Mouse (Mus musculus): ENCODE measurements around the gene Apba3. TPM values are rescaled to one million over a fixed set of nuclear protein-coding genes. Genes with fewer than 3 reads are reported as not detected.

Gene Apba3
- total and polyA plus RNA-seq, 3 experiments, result 111 to 151 (median 123) TPM

DNA sequence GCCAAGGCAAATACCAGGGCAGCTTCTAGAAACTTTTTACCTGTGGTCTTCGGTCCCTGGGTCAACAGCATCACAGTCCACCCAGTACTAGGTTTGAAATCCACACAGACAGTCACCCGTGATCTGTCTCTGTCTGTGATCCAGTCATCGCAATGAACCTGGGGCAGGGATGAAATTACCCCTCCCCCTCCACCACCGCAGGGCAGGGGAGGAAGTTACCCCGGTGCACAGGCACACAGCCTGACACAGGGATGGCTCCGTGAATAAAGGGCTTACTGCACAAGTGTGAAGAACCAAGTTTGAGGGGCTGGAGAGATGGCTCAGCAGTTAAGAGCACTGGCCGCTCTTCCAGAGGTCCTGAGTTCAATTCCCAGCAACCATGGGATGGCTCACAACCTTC lies 37.0 kb downstream of the Apba3 start:
- Histone ChIP-seq H3K9ac (ENCODE audit: low read depth, low read length) (no peak overlapping the region), H3K79me2 (replicated peaks; ENCODE audit: control insufficient read depth, insufficient read depth, low read length) (peaks cover 5% of the 10 kb centered on the region), H3K27me3 (ENCODE audit: control insufficient read depth, insufficient read depth, low read length) (no peaks in the 10 kb centered on the region), H3K27ac (peak overlapping the region; percentile 60), H3K4me1 (ENCODE audit: control insufficient read depth, insufficient read depth, low read length) (peaks cover 42% of the 10 kb centered on the region), H3K4me3 (no peak overlapping the region), H3K36me3 (ENCODE audit: control insufficient read depth, insufficient read depth, low read length) (no peaks in the 10 kb centered on the region)
- WGBS, result 60% methylated on average over 7 of the region's 7 CpGs
- intact Hi-C loops (cut with DNase I), result no loop called here
- DNase-seq, result no peak
- TF ChIP-seq EP300 (IDR thresholded peaks at IDR 0.05; ENCODE audit: insufficient read depth, low read depth, low read length) (no peak), POLR2A (IDR thresholded peaks at IDR 0.05; ENCODE audit: insufficient read depth, low read depth, low read length) (no peak), CTCF (IDR thresholded peaks at IDR 0.05) (no peak)

DNA sequence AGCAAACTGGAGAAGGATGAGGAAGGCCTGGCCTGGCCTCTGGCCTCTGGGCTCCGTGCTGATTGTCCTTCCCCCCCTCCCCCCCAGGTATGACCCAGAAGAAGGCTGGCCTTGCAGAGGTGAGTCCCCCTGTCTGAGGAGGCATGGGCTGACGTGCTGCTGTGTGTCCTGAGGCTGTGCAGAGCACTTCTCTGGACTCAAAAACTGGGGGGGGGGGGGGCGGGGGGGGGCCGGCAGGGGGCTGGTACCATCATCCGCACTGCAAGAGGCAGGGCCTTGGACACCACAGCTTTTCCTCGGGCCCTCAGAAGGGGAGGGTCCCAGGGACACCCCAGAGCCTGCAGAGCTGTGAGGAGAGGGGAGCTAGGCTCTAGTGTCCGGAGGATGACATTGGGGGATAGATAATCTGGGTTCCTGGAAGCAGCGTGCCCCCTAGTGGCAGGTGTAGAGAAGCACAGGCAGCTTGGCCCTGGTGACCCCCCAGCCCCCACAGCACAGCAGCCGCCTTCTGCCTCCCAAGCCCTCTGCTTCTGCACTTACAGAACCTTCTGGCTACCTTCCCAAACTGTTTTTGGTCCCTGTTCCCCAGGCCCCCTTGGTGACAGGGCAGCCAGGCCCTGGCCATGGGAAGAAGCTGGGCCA lies 38.0 kb downstream of the Apba3 start:
- H3K79me2 ChIP-seq (replicated peaks; ENCODE audit: control insufficient read depth, insufficient read depth, low read length), result peaks cover 5% of the 10 kb centered on the region
- no peak overlapping the region for H3K27ac ChIP-seq
- no peak overlapping the region for H3K4me3 ChIP-seq
- no peaks in the 10 kb centered on the region for H3K27me3 ChIP-seq (ENCODE audit: control insufficient read depth, insufficient read depth, low read length)
- H3K9ac ChIP-seq (ENCODE audit: low read depth, low read length), result no peak overlapping the region
- peaks cover 33% of the 10 kb centered on the region for H3K4me1 ChIP-seq (ENCODE audit: control insufficient read depth, insufficient read depth, low read length)
- intact Hi-C loops (cut with DNase I), result loop anchor here (1.0 kb wide), 1 partner anchor 15 kb away; no protein-coding TSS in a partner anchor
- H3K36me3 ChIP-seq (ENCODE audit: control insufficient read depth, insufficient read depth, low read length), result no peaks in the 10 kb centered on the region
- peak; percentile 78; the same call in 1 of the 2 replicates for TF ChIP-seq EP300 (IDR thresholded peaks at IDR 0.05; ENCODE audit: insufficient read depth, low read depth, low read length)
- no peak for TF ChIP-seq POLR2A (IDR thresholded peaks at IDR 0.05; ENCODE audit: insufficient read depth, low read depth, low read length)
- TF ChIP-seq CTCF (IDR thresholded peaks at IDR 0.05), result peak; percentile 89
- WGBS, result 19% methylated on average over 9 of the region's 9 CpGs
- peak in 1 of 2 experiments; percentile 70 for DNase-seq

DNA sequence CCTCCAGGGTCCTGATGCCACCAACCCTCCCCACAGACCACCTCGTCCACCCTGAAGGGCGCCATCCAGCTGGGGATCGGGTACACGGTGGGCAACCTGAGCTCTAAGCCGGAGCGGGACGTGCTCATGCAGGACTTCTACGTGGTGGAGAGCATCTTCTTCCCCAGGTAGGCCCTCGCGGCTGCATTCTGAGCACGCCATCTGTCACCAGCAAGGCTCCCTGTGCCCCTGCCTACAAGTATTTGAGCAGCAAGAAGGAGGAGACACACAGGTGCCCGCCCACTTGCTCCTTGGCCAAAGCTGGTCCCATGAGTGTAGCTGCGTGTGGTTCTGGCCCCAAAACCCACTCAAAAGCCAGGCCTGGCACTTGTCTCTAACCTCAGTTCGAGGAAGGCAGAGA lies 38.9 kb downstream of the Apba3 start:
- H3K27ac ChIP-seq, result no peak overlapping the region
- H3K9ac ChIP-seq (ENCODE audit: low read depth, low read length), result no peak overlapping the region
- H3K79me2 ChIP-seq (replicated peaks; ENCODE audit: control insufficient read depth, insufficient read depth, low read length), result peaks cover 3% of the 10 kb centered on the region
- TF ChIP-seq EP300 (IDR thresholded peaks at IDR 0.05; ENCODE audit: insufficient read depth, low read depth, low read length) (no peak), CTCF (IDR thresholded peaks at IDR 0.05) (no peak), POLR2A (IDR thresholded peaks at IDR 0.05; ENCODE audit: insufficient read depth, low read depth, low read length) (no peak)
- H3K4me3 ChIP-seq, result no peak overlapping the region
- WGBS, result 92% methylated on average over 14 of the region's 14 CpGs
- no peak for DNase-seq
- H3K4me1 ChIP-seq (ENCODE audit: control insufficient read depth, insufficient read depth, low read length), result peaks cover 24% of the 10 kb centered on the region
- intact Hi-C loops (cut with DNase I), result loop anchor here (1.0 kb wide), 1 partner anchor 16 kb away; no protein-coding TSS in a partner anchor
- H3K36me3 ChIP-seq (ENCODE audit: control insufficient read depth, insufficient read depth, low read length), result no peaks in the 10 kb centered on the region
- H3K27me3 ChIP-seq (ENCODE audit: control insufficient read depth, insufficient read depth, low read length), result no peaks in the 10 kb centered on the region

DNA sequence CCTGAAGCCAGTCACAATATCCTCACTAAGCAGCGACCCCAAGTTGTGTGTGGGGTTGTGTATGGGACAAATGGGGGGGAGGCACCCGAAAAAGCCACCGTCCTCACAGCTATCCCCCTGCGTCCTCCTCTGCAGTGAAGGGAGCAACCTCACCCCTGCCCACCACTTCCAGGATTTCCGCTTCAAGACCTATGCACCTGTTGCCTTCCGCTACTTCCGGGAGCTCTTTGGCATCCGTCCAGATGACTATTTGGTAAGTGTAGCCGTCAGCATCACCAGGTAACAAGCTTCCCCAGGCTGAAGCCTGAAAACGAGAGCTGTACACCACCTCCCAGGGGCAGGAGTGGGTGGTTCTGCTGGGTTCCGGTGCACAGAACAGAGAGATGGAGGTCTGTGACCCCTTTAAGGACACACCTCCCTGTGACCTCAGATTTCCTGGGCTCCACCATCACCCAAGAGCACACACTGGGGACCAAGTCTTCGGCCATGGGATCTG lies 39.5 kb downstream of the Apba3 start:
- Histone ChIP-seq H3K4me1 (ENCODE audit: control insufficient read depth, insufficient read depth, low read length) (peaks cover 23% of the 10 kb centered on the region), H3K9ac (ENCODE audit: low read depth, low read length) (no peak overlapping the region), H3K79me2 (replicated peaks; ENCODE audit: control insufficient read depth, insufficient read depth, low read length) (peaks cover 2% of the 10 kb centered on the region), H3K36me3 (ENCODE audit: control insufficient read depth, insufficient read depth, low read length) (no peaks in the 10 kb centered on the region), H3K27me3 (ENCODE audit: control insufficient read depth, insufficient read depth, low read length) (no peaks in the 10 kb centered on the region), H3K4me3 (no peak overlapping the region), H3K27ac (no peak overlapping the region)
- 85% methylated on average over 12 of the region's 12 CpGs for WGBS
- no peak for DNase-seq
- intact Hi-C loops (cut with DNase I), result no loop called here
- TF ChIP-seq CTCF (IDR thresholded peaks at IDR 0.05) (no peak), EP300 (IDR thresholded peaks at IDR 0.05; ENCODE audit: insufficient read depth, low read depth, low read length) (no peak), POLR2A (IDR thresholded peaks at IDR 0.05; ENCODE audit: insufficient read depth, low read depth, low read length) (no peak)

DNA sequence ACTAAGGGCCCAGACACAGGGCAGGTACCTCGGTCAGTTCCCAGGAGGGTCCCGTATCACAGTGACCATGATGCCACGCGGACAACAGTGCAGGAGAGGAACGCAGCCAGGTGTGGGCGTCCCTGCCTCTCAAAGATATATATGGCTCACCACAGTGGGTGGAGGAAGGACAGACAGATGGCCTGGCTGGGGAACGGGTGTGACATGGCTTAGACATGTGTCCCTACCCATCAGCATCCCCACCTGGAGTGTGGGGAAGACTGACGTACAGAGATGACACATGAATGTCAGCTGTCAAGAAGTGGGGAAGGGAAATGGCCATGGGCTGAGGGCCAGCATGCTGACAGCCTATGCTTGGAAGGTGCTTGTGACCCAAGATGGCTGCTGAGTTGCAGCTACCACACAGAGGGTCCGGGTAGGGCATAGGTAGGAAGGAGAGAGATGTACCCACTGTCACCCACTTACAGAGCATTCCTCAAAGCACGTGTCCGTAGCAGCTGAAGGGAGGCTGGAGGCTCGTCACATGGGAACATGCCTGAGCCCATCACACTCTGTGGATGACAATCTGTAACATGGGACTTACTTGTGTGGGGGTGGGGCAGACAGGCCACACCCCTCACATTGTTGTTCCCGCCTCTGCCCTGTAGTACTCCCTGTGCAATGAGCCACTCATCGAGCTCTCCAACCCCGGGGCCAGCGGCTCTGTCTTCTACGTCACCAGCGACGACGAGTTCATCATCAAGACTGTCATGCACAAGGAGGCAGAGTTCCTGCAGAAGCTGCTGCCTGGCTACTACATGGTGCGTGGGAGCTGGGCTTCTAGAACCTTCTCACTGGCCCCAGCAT lies 40.3 kb downstream of the Apba3 start:
- Histone ChIP-seq H3K27ac (no peak overlapping the region), H3K27me3 (ENCODE audit: control insufficient read depth, insufficient read depth, low read length) (no peaks in the 10 kb centered on the region), H3K4me3 (no peak overlapping the region), H3K79me2 (replicated peaks; ENCODE audit: control insufficient read depth, insufficient read depth, low read length) (peaks cover 2% of the 10 kb centered on the region), H3K4me1 (ENCODE audit: control insufficient read depth, insufficient read depth, low read length) (peaks cover 20% of the 10 kb centered on the region), H3K9ac (ENCODE audit: low read depth, low read length) (no peak overlapping the region), H3K36me3 (ENCODE audit: control insufficient read depth, insufficient read depth, low read length) (no peaks in the 10 kb centered on the region)
- TF ChIP-seq CTCF (IDR thresholded peaks at IDR 0.05) (no peak), POLR2A (IDR thresholded peaks at IDR 0.05; ENCODE audit: insufficient read depth, low read depth, low read length) (no peak), EP300 (IDR thresholded peaks at IDR 0.05; ENCODE audit: insufficient read depth, low read depth, low read length) (no peak)
- intact Hi-C loops (cut with DNase I), result no loop called here
- 90% methylated on average over 21 of the region's 21 CpGs for WGBS
- no peak for DNase-seq

Measured in heart, adult 2 months (tissue).